Mouse (Mus musculus) ES-CJ7 (cell line): Measurements from ENCODE around the gene Atg4c.

ENCODE experiments used
- DNase-seq: peaks from one replicate; pipeline ENCODE4 v3.0.0; 2011; ENCODE audit warnings: low read depth, low spot score

The Atg4c gene

GRCm38 (mm10) chr4:99263663-99264062, 69.9 kb downstream of the Atg4c start:
- no peak for DNase-seq

GRCm38 (mm10) chr4:99266843-99267445, 73.2 kb downstream of the Atg4c start:
- no peak for DNase-seq

GRCm38 (mm10) chr4:99272860-99273259, 79.1 kb downstream of the Atg4c start:
- DNase-seq = no peak

- DNase-seq = no peak
Observed at GRCm38 (mm10) chr4:99273466-99273865, 79.7 kb downstream of the Atg4c start.

GRCm38 (mm10) chr4:99273979-99274378, 80.2 kb downstream of the Atg4c start:
- no peak for DNase-seq

- DNase-seq = no peak
Observed at GRCm38 (mm10) chr4:99278876-99279275, 85.1 kb downstream of the Atg4c start.

- DNase-seq = no peak
Observed at GRCm38 (mm10) chr4:99281711-99282110, 88.0 kb downstream of the Atg4c start.

- DNase-seq = no peak
Observed at GRCm38 (mm10) chr4:99289286-99289685, 95.6 kb downstream of the Atg4c start.

GRCm38 (mm10) chr4:99298676-99299075, 104.9 kb downstream of the Atg4c start:
- DNase-seq = peak; percentile 44

GRCm38 (mm10) chr4:99304793-99305192, 111.1 kb downstream of the Atg4c start:
- no peak for DNase-seq
